Mouse (Mus musculus): Measurements from ENCODE around the gene Gpam. TPM values are rescaled to one million over a fixed set of nuclear protein-coding genes. Genes with fewer than 3 reads are reported as not detected.

Gene Gpam
- polyA plus RNA-seq, 1 experiment from 2014 or later = 14.1 TPM

GRCm38 (mm10) chr19:55098409-55099183, 28.4 kb downstream of the Gpam start:
- WGBS = 2% methylated on average over 30 of the region's 30 CpGs
- H3K9me3 ChIP-seq (replicated peaks) = no peaks in the 10 kb centered on the region
- peak overlapping the region; percentile 84 for H3K27ac ChIP-seq
- 0 out of 2 replicates have a peak, but pooled peaks cover 4% of the 10 kb centered on the region for H3K27me3 ChIP-seq
- peak; percentile 55 for ATAC-seq
- H3K9ac ChIP-seq = peak overlapping the region; percentile 91
- peaks cover 16% of the 10 kb centered on the region for H3K4me1 ChIP-seq
- peaks cover 11% of the 10 kb centered on the region for H3K36me3 ChIP-seq (ENCODE audit: poor library complexity, severe bottlenecking)
- peak overlapping the region; percentile 98 for H3K4me2 ChIP-seq
- H3K4me3 ChIP-seq = peak overlapping the region; percentile 94

GRCm38 (mm10) chr19:55097396-55097967, 29.6 kb downstream of the Gpam start:
- no peak overlapping the region for H3K4me2 ChIP-seq
- H3K4me3 ChIP-seq = no peak overlapping the region
- ATAC-seq = no peak
- H3K36me3 ChIP-seq (ENCODE audit: poor library complexity, severe bottlenecking) = peaks cover 18% of the 10 kb centered on the region
- peaks cover 16% of the 10 kb centered on the region for H3K4me1 ChIP-seq
- H3K9me3 ChIP-seq (replicated peaks) = no peaks in the 10 kb centered on the region
- H3K27ac ChIP-seq = no peak overlapping the region
- no peak overlapping the region for H3K9ac ChIP-seq
- H3K27me3 ChIP-seq = 0 out of 2 replicates have a peak, but pooled peaks cover 4% of the 10 kb centered on the region
- WGBS = 83% methylated on average over 9 of the region's 9 CpGs

GRCm38 (mm10) chr19:55096666-55097065, 30.4 kb downstream of the Gpam start:
- ATAC-seq = no peak
- Histone ChIP-seq H3K9ac (no peak overlapping the region), H3K27me3 (0 out of 2 replicates have a peak, but pooled peaks cover 3% of the 10 kb centered on the region), H3K4me3 (no peak overlapping the region), H3K36me3 (ENCODE audit: poor library complexity, severe bottlenecking) (peaks cover 19% of the 10 kb centered on the region), H3K9me3 (replicated peaks) (no peaks in the 10 kb centered on the region), H3K4me2 (no peak overlapping the region), H3K4me1 (peaks cover 16% of the 10 kb centered on the region), H3K27ac (no peak overlapping the region)
- 93% methylated on average over 4 of the region's 4 CpGs for WGBS

GRCm38 (mm10) chr19:55095547-55095946, 31.5 kb downstream of the Gpam start:
- no peak for ATAC-seq
- Histone ChIP-seq H3K4me3 (no peak overlapping the region), H3K4me1 (peaks cover 16% of the 10 kb centered on the region), H3K9ac (no peak overlapping the region), H3K27ac (no peak overlapping the region), H3K4me2 (no peak overlapping the region), H3K36me3 (ENCODE audit: poor library complexity, severe bottlenecking) (peaks cover 27% of the 10 kb centered on the region), H3K9me3 (replicated peaks) (no peaks in the 10 kb centered on the region), H3K27me3 (no peaks in the 10 kb centered on the region)
- WGBS = 88% methylated on average over 7 of the region's 7 CpGs

GRCm38 (mm10) chr19:55091602-55092413, 35.2 kb downstream of the Gpam start:
- Histone ChIP-seq H3K4me2 (no peak overlapping the region), H3K9ac (no peak overlapping the region), H3K4me3 (no peak overlapping the region), H3K27me3 (no peaks in the 10 kb centered on the region), H3K9me3 (replicated peaks) (no peaks in the 10 kb centered on the region), H3K36me3 (ENCODE audit: poor library complexity, severe bottlenecking) (peaks cover 63% of the 10 kb centered on the region), H3K27ac (no peak overlapping the region), H3K4me1 (no peaks in the 10 kb centered on the region)
- ATAC-seq = no peak
- WGBS = 83% methylated on average over 17 of the region's 17 CpGs

GRCm38 (mm10) chr19:55090885-55091284, 36.2 kb downstream of the Gpam start:
- Histone ChIP-seq H3K4me1 (no peaks in the 10 kb centered on the region), H3K4me3 (no peak overlapping the region), H3K27me3 (no peaks in the 10 kb centered on the region), H3K9ac (no peak overlapping the region), H3K4me2 (no peak overlapping the region), H3K36me3 (ENCODE audit: poor library complexity, severe bottlenecking) (peaks cover 70% of the 10 kb centered on the region), H3K27ac (no peak overlapping the region), H3K9me3 (replicated peaks) (no peaks in the 10 kb centered on the region)
- ATAC-seq = no peak
- 90% methylated on average over 12 of the region's 12 CpGs for WGBS

GRCm38 (mm10) chr19:55090142-55090541, 36.9 kb downstream of the Gpam start:
- no peak for ATAC-seq
- no peak overlapping the region for H3K4me2 ChIP-seq

GRCm38 (mm10) chr19:55087776-55088175, 39.3 kb downstream of the Gpam start:
- no peaks in the 10 kb centered on the region for H3K27me3 ChIP-seq
- peaks cover 85% of the 10 kb centered on the region for H3K36me3 ChIP-seq (ENCODE audit: poor library complexity, severe bottlenecking)
- no peak overlapping the region for H3K4me2 ChIP-seq
- no peaks in the 10 kb centered on the region for H3K9me3 ChIP-seq (replicated peaks)
- 92% methylated on average over 8 of the region's 8 CpGs for whole genome bisulfite sequencing
- H3K4me1 ChIP-seq = no peaks in the 10 kb centered on the region
- no peak overlapping the region for H3K27ac ChIP-seq
- ATAC-seq = no peak
- H3K4me3 ChIP-seq = no peak overlapping the region
- no peak overlapping the region for H3K9ac ChIP-seq

More at GRCm38 (mm10) chr19:55090142-55090541, 36.9 kb downstream of the Gpam start:
- H3K4me1 ChIP-seq = no peaks in the 10 kb centered on the region
- no peaks in the 10 kb centered on the region for H3K27me3 ChIP-seq
- no peak overlapping the region for H3K9ac ChIP-seq
- no peak overlapping the region for H3K4me3 ChIP-seq
- 87% methylated on average over 7 of the region's 7 CpGs for WGBS
- H3K9me3 ChIP-seq (replicated peaks) = no peaks in the 10 kb centered on the region
- no peak overlapping the region for H3K27ac ChIP-seq
- peaks cover 68% of the 10 kb centered on the region for H3K36me3 ChIP-seq (ENCODE audit: poor library complexity, severe bottlenecking)

GRCm38 (mm10) chr19:55085857-55086185, 41.2 kb downstream of the Gpam start:
- Histone ChIP-seq H3K4me2 (no peak overlapping the region), H3K27ac (no peak overlapping the region), H3K36me3 (ENCODE audit: poor library complexity, severe bottlenecking) (peaks cover 94% of the 10 kb centered on the region), H3K27me3 (no peaks in the 10 kb centered on the region), H3K9me3 (replicated peaks) (no peaks in the 10 kb centered on the region), H3K4me3 (no peak overlapping the region), H3K9ac (no peak overlapping the region), H3K4me1 (no peaks in the 10 kb centered on the region)
- WGBS = 95% methylated on average over 7 of the region's 7 CpGs
- no peak for ATAC-seq

- Histone ChIP-seq H3K9me3 (replicated peaks) (no peaks in the 10 kb centered on the region), H3K4me3 (no peak overlapping the region), H3K4me2 (no peak overlapping the region), H3K36me3 (ENCODE audit: poor library complexity, severe bottlenecking) (peaks cover 93% of the 10 kb centered on the region), H3K27me3 (no peaks in the 10 kb centered on the region), H3K27ac (no peak overlapping the region), H3K4me1 (no peaks in the 10 kb centered on the region), H3K9ac (no peak overlapping the region)
- 93% methylated on average over 4 of the region's 4 CpGs for WGBS
- ATAC-seq = no peak
Observed at GRCm38 (mm10) chr19:55084971-55085856, 41.8 kb downstream of the Gpam start.

GRCm38 (mm10) chr19:55076822-55077221, 50.2 kb downstream of the Gpam start:
- Histone ChIP-seq H3K27ac (no peak overlapping the region), H3K27me3 (no peaks in the 10 kb centered on the region), H3K4me2 (no peak overlapping the region), H3K36me3 (ENCODE audit: poor library complexity, severe bottlenecking) (peaks cover 87% of the 10 kb centered on the region), H3K9me3 (replicated peaks) (no peaks in the 10 kb centered on the region), H3K4me3 (no peak overlapping the region), H3K9ac (no peak overlapping the region), H3K4me1 (0 out of 2 replicates have a peak, but pooled peaks cover 4% of the 10 kb centered on the region)
- WGBS = 57% methylated on average over 8 of the region's 8 CpGs
- ATAC-seq = no peak
